Mouse (Mus musculus) intestine, postnatal 0 days (tissue): Measurements from ENCODE around the gene Slc35c1. TPM values are rescaled to one million over a fixed set of nuclear protein-coding genes. Genes with fewer than 3 reads are reported as not detected.

Source experiments
- ATAC-seq: fragments of 200-750 bp; cut with Nextera tagmentation; 2 replicates; pipeline ENCODE4 v1.8.0; 2017; ENCODE audit warnings: mild to moderate bottlenecking, moderate TSS enrichment, moderate library complexity
- H3K27ac ChIP-seq: fragments of 300-500 bp; sonication (generic); 2 replicates; pipeline ENCODE4 v1.5.1; 2014; ENCODE audit warnings: mild to moderate bottlenecking, low read depth, low read length, moderate library complexity
- H3K27me3 ChIP-seq: fragments of 300-500 bp; sonication (generic); replicated peaks from 2 replicates; pipeline ENCODE4 v1.6.1; 2014; ENCODE audit warnings: low read length, mixed read lengths; ENCODE audit not compliant: control insufficient read depth, insufficient read depth
- H3K36me3 ChIP-seq: fragments of 300-500 bp; sonication (generic); 2 replicates; pipeline ENCODE4 v1.6.1; 2014; ENCODE audit warnings: mild to moderate bottlenecking, moderate library complexity; ENCODE audit not compliant: control insufficient read depth, insufficient read depth
- H3K4me1 ChIP-seq: fragments of 300-500 bp; sonication (generic); replicated peaks from 2 replicates; pipeline ENCODE4 v1.6.1; 2014; ENCODE audit warnings: antibody characterized with exemption, low read length, mixed read lengths; ENCODE audit not compliant: control insufficient read depth, insufficient read depth
- H3K4me2 ChIP-seq: fragments of 300-500 bp; sonication (generic); replicated peaks from 2 replicates; pipeline ENCODE4 v1.6.1; 2014; ENCODE audit warnings: low read depth, mild to moderate bottlenecking, moderate library complexity
- H3K4me3 ChIP-seq: fragments of 300-500 bp; sonication (generic); 2 replicates; pipeline ENCODE4 v1.5.1; 2014; ENCODE audit warnings: low read depth, low read length
- H3K9ac ChIP-seq: fragments of 300-500 bp; sonication (generic); 2 replicates; pipeline ENCODE4 v1.6.1; 2014; ENCODE audit warnings: mild to moderate bottlenecking, low read depth, low read length
- H3K9me3 ChIP-seq: fragments of 300-500 bp; sonication (generic); 2 replicates; pipeline ENCODE4 v1.6.1; 2016; ENCODE audit warnings: mixed run types; ENCODE audit not compliant: control insufficient read depth
- CTCF ChIP-seq: sonication (generic); IDR thresholded peaks from 2 replicates; pipeline ENCODE4 v1.5.1; 2016; ENCODE audit warnings: low read depth, mild to moderate bottlenecking, control low read depth, antibody characterized with exemption, moderate library complexity
- WGBS: fragments of 180-500 bp; shearing (Covaris S2); extraction: QIAGEN DNeasy Blood & Tissue Kit; methylation state at CpG from one replicate; pipeline ENCODE4 v1.1.7; 2014; 5-methylcytosine and 5-hydroxymethylcytosine counted together
- polyA plus RNA-seq: library from polyadenylated mRNA; unstranded; fragments of >200 nt; fragmentation: Nextera tagmentation; extraction: Ambion mirVana; gene quantifications from 2 replicates; pipeline ENCODE4 v1.2.1, GENCODE M21; 2015

The Slc35c1 gene
- polyA plus RNA-seq, 1 experiment from 2014 or later = 59.2 TPM

DNA sequence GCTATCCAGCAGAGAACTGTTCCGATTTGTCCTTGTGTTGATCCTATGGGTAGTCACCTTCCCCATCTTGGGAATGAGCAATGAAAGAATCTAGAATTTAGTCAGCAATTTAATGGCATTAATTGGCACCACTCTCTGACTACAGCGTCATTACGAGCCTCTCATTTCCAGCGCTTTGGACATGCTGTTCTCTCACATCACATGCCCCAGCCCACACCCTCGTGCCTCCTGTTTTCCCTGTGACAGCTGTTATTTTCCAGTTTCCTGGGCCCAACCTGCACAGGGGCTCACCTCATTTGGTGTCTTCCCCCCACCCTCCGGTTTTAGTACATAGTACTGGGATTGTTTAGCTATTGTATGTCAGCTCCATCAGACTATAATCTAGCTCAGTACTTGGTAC, 25.3 kb downstream of the Slc35c1 start:
- no peak for ATAC-seq
- Histone ChIP-seq H3K27ac (no peak overlapping the region), H3K4me3 (no peak overlapping the region)

DNA sequence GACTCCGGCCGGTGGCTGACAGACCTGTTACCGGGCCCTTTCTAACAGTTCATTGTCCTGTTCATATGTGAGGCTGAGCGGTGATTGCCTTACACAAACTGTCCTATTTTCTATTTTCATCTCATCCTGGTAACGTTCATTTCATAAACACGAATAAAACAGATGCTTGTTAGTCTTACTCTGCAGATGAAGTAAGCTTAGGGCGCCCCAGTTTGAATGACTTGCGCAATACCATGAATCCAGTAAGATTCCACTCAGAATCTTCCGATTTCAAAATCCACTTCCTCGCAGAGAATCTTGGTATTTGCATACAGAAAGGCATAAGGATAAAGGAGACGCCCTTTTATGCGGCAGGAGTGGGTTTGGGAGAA, 26.0 kb downstream of the Slc35c1 start:
- peaks cover 8% of the 10 kb centered on the region for H3K4me1 ChIP-seq
- peak overlapping the region; percentile 66; the same call in 1 of the 2 replicates for H3K27ac ChIP-seq
- H3K36me3 ChIP-seq = no peaks in the 10 kb centered on the region
- H3K27me3 ChIP-seq = no peaks in the 10 kb centered on the region
- no peak for TF ChIP-seq CTCF
- H3K9me3 ChIP-seq = no peaks in the 10 kb centered on the region
- H3K9ac ChIP-seq = peak overlapping the region; percentile 45
- peak overlapping the region; percentile 90 for H3K4me2 ChIP-seq
- ATAC-seq = 0 out of 2 replicates have a peak, but pooled peaks have one; percentile 1
- WGBS = 5% methylated on average over 12 of the region's 12 CpGs
- H3K4me3 ChIP-seq = peak overlapping the region; percentile 88

More for the DNA sequence above, 25.3 kb downstream of the Slc35c1 start:
- WGBS = 53% methylated on average over 6 of the region's 6 CpGs
- Histone ChIP-seq H3K27me3 (no peaks in the 10 kb centered on the region), H3K36me3 (no peaks in the 10 kb centered on the region), H3K9me3 (no peaks in the 10 kb centered on the region), H3K4me2 (peak overlapping the region; percentile 90; the same call in 1 of the 2 replicates), H3K4me1 (peaks cover 8% of the 10 kb centered on the region), H3K9ac (no peak overlapping the region)
- no peak for TF ChIP-seq CTCF

DNA sequence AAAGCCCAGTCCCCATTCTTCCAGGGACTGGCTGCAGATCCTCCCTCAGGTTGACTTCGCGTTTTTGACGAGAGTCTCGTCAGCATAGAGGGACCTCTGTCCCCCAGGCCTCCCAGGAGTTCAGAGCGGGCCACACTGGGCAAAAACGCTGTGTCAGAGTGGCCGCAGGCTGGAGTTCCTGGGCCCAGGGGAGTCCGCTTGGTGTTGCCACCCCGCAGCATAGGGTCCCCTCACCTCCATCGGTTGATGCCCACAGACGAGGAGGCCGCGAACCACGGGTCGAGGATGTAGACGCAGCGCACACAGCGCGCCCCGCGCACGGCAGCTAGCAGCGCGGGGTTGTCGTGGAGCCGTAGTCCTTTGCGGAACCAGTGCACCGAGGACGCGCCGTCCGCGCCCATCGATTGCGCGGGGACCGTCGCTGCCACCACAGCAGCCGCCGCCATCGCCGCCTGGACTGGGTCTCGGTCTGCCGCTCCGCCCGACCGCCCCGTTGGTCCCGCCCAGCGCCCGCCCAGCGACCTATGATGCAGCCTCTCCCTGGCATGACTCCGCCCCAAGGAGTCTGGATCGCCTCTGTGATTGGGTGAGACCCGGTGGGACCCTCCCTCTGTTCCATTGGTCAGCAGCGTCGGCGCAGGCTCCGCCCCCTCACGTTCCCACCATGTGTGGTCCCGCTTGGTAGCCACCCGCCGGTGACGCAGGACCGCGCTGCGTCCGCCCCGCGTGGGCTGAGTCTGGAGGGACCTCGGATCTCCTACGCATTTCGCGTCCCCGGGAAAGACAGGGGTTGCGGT, 26.6 kb downstream of the Slc35c1 start, which contains the start of gene Cry2:
Gene Cry2 (minus strand): TSS at position 466 of the 797 bp plus-strand sequence.
- under 1% methylated on average over 76 of the region's 76 CpGs for WGBS
- no peaks in the 10 kb centered on the region for H3K9me3 ChIP-seq
- H3K27ac ChIP-seq = peak within 1 kb of the TSS; percentile 84
- H3K27me3 ChIP-seq = no peaks in the 10 kb centered on the region
- H3K4me1 ChIP-seq = peaks cover 8% of the 10 kb centered on the region
- peak within 1 kb of the TSS; percentile 90 for H3K4me2 ChIP-seq
- ATAC-seq = peak; percentile 95
- TF ChIP-seq CTCF = no peak; the same call in 1 of the 2 replicates
- no peaks in the 10 kb centered on the region for H3K36me3 ChIP-seq
- H3K4me3 ChIP-seq = peak within 1 kb of the TSS; percentile 88
- peak within 1 kb of the TSS; percentile 89 for H3K9ac ChIP-seq

DNA sequence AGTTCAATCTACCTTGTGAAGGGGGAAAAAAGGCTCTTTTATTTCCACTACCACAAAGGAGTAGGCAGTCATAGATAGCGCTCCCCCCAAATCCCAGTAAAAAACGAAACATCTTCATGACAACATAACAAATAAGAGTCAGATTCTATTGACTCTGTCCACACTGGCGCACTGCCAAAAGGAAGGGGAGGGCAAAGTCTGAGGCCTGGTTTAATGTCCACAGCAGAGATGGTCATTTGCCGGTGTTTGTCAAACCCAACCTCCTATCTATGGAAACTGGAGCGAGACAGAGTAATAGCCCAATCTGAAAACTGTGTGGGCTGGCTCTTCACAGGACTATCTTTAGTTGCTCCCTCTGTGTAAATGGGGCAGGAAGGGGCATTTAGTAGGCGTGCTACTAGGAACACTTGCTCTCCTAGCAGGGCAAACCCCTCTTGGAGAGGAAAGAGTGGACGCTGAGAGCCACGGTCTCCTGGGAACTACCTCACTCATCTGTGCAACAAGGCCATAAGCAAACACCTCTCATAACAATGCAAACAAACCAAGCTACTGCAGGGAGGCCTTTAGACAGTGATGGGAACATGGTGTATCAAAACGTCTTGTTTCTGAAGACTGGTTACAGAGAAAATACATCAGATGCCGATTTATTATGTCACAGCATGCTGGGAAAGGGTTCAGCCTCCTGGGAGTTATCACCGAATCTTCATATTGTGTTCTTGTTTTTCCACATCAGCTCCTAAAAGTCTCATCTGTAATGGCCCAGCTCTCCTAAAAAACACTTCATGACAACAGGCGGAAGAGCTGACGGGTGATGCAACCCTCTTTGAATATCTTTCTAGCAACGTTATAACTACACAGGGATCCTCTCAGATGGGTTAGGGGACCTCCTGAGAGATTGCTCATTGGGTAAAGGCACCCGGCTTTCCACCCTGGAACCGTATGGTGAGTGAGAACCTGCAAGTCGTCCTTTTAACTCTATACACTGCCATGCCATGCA, 27.7 kb downstream of the Slc35c1 start:
- peak overlapping the region; percentile 54; the same call in 1 of the 2 replicates for H3K27ac ChIP-seq
- no peaks in the 10 kb centered on the region for H3K36me3 ChIP-seq
- peaks cover 8% of the 10 kb centered on the region for H3K4me1 ChIP-seq
- H3K9ac ChIP-seq = peak overlapping the region; percentile 89
- no peak for TF ChIP-seq CTCF
- 25% methylated on average over 17 of the region's 17 CpGs for WGBS
- H3K4me2 ChIP-seq = peak overlapping the region; percentile 90
- peak overlapping the region; percentile 88 for H3K4me3 ChIP-seq
- ATAC-seq = no peak
- no peaks in the 10 kb centered on the region for H3K9me3 ChIP-seq
- no peaks in the 10 kb centered on the region for H3K27me3 ChIP-seq

DNA sequence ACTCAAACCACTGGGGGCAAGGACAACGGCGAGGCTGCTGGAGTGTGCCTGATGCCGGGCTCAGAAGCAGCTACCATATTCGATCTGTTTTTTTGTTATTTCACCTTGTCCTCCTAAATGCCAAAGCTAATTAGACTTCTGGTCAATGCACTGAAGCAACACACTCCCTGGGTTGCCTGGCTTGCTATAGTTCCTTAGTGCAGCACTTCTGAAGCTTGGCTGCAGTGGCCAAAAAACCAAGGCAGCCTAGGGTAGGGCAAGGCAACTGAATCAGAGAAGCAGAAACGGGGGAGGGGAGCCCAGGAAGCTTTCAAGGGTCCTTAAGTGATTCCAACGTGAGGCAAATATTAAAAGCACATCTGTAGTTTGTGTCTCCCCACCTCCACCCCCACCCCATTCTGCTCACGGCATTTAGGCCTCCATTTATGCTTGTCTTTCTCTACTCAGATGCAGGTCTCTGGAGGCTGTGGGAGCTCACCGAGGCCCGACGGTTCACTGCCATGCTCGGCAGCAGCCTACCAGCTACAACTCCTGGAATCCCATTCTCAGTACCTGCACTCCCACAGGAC, 28.6 kb downstream of the Slc35c1 start:
- Histone ChIP-seq H3K27ac (peak overlapping the region; percentile 54), H3K4me1 (peaks cover 8% of the 10 kb centered on the region), H3K27me3 (no peaks in the 10 kb centered on the region), H3K4me2 (peak overlapping the region; percentile 90), H3K36me3 (no peaks in the 10 kb centered on the region), H3K9ac (peak overlapping the region; percentile 47), H3K4me3 (peak overlapping the region; percentile 88), H3K9me3 (no peaks in the 10 kb centered on the region)
- WGBS = 43% methylated on average over 11 of the region's 11 CpGs
- TF ChIP-seq CTCF = no peak
- no peak for ATAC-seq
